Mouse (Mus musculus): ENCODE measurements around the gene Fam222b.

Gene Fam222b

GRCm38 (mm10) chr11:78136132-78136531 is 41.7 kb downstream of the Fam222b start:
- no peak for DNase-seq (ENCODE audit: low spot score)

GRCm38 (mm10) chr11:78137584-78137983 is 43.1 kb downstream of the Fam222b start:
- DNase-seq (ENCODE audit: low spot score) = no peak

DNA sequence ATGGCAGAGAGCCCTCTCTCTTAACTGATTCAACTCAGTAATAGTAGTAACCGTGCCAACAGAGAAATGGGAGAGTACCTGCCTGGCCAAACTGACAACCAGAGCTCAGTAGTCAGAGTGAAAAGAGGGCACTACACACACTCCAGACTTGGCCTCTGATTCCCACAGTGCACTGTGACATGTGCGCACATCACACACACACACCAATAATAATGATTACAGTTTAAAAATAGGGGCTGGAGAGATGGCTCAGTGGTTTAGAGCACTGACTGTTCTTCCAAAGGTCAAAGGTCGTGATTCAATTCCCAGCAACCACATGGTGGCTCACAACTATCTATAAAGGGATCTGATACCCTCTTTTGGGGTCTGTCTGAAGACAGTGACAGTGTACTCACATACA is 43.6 kb downstream of the Fam222b start:
- DNase-seq (ENCODE audit: low spot score) = no peak

DNA sequence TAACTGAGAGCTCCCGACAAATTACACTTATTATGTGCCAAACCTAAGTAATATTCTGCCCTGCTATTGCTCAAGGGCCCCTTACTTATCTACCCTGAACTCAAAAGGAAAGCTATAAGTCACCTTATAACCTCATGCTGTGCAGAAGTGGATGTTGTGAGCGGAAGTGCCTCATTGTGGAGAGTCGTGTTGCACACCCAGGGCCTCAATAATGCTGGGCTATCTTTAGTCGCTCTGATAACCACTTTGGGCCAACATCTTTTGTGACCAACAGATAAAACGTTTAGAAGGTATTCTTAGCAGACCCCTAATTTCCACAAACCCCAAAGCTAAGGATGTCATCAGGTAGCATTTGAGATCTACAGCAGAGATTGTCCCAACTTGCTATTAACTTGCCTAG is 46.2 kb downstream of the Fam222b start:
- DNase-seq (ENCODE audit: low spot score) = no peak

DNA sequence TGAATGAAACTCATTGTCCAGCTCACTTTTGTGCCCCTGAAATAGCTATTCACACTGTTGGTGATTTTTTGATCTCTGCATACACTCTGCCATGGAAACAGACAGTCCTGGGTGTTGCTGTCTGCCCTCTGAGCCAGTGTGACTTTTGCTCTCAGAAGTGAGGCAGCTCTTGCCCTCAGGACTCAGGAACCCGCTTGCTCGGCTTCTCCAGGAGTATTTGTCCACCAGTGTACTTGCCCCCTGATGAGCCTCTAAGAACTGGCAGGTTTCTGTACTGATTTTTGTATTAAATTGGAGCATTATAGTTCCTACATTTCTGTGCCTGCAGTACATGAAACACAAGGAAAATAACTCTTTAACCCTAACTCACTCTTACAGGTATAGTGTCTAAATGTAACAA is 49.1 kb downstream of the Fam222b start:
- no peak for DNase-seq (ENCODE audit: low spot score)

DNA sequence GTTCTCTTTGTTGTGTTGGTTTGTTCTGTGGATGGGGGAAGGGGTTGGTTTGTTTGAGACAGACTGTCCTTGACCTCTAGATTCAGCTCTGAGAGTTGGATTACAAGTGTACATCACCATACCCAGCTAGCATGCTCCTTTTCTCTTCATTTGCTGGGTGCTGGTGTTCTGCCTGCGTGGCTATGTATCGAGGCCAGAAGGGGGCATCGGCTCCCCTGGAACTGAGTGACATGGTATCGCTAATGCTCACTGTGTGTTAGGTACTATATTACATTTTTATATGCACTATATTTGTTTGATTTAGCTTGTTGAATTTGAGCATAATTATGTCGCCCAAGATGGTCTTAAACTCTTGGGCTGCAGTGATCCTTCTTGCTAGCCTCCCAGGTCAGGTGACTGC is 51.7 kb downstream of the Fam222b start:
- DNase-seq (ENCODE audit: low spot score) = no peak

DNA sequence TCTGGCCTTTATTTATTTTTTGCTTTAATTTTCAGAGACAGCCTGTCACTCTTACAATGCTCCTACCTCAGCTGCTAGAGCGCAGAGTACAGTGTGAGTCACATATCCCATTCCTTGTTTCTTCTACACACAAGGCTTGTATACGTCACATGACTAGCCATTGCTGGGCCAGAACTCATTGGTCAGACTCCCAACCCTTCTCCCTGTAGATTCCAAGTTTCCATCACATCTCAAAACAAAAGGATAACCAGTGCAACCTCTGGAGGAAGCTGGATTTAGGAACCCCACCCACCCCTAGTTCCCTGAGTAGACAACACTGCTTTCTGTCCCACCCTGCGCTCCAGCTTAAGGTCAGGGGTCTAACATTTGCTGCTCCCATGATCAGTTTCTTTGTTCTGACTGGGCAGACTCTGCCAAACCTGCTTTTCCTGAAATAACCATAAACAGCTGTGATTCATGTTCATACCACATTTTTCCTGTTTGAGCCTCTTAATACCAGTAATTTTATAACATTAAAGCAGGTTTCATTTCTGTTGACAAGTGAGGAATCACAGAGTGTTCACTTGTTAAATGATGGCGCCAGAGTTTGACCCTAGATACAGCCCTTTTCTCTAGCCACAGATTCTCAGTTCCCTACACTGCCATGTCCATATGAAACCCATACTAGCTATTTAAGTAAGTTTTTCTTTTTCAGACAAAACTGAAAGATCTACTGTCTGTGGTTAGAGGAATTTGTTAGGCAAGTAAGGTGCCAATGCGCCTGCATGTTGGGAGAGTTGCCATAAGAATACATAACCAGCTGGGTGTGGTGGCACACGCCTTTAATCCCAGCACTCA is 52.5 kb downstream of the Fam222b start:
- no peak for DNase-seq (ENCODE audit: low spot score)

DNA sequence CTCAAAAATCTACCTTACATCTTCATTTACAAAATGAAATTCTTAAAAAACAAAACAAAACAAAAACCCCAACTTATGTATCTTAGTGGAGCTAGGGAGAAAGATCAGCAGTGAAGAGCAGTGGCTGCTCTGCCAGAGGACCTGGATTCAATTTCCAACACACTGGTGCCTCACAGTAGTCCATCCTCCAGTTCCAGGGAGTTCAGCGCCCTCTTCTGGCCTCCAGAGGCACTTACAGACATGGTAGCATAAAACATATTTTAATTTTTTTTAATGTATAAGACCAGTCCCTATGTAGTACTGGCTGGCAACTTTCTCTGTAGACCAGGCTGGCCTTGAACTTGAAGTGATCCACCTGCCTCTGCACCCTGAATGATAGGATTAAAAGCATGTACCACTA is 56.7 kb downstream of the Fam222b start:
- peak; percentile 64 for DNase-seq (ENCODE audit: low spot score)

GRCm38 (mm10) chr11:78152299-78153231 is 58.1 kb downstream of the Fam222b start:
- DNase-seq (ENCODE audit: low spot score) = no peak

GRCm38 (mm10) chr11:78153778-78154177 is 59.3 kb downstream of the Fam222b start:
- DNase-seq (ENCODE audit: low spot score) = no peak

GRCm38 (mm10) chr11:78155674-78156073 is 61.2 kb downstream of the Fam222b start:
- no peak for DNase-seq (ENCODE audit: low spot score)

- no peak for DNase-seq (ENCODE audit: low spot score)
Measured at GRCm38 (mm10) chr11:78156156-78156699, 61.8 kb downstream of the Fam222b start.

DNA sequence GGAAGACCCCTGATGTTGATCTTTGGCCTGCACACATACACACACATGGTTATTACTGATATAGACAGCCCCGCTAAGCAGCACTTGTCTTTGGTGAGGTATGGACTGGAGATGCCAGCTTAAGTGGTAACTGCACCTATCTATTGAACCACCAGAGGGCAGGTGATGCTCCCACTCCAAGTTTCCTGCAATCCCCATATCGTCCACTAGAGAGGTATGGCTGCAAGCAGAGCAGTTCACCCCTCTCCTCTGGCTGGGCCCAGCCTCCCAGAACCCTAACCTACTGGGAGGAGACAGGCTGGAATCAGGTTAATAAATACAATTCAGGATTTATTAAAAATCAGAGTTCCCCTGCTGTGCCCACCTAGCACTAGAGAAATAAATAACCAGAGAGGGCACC is 64.6 kb downstream of the Fam222b start:
- peak; percentile 91 for DNase-seq (ENCODE audit: low spot score)

- no peak for DNase-seq (ENCODE audit: low spot score)
Measured at GRCm38 (mm10) chr11:78159557-78159956, 65.1 kb downstream of the Fam222b start.

GRCm38 (mm10) chr11:78160171-78160570 is 65.7 kb downstream of the Fam222b start:
- no peak for DNase-seq (ENCODE audit: low spot score)

- no peak for DNase-seq (ENCODE audit: low spot score)
Measured at GRCm38 (mm10) chr11:78160675-78161074, 66.2 kb downstream of the Fam222b start.

DNA sequence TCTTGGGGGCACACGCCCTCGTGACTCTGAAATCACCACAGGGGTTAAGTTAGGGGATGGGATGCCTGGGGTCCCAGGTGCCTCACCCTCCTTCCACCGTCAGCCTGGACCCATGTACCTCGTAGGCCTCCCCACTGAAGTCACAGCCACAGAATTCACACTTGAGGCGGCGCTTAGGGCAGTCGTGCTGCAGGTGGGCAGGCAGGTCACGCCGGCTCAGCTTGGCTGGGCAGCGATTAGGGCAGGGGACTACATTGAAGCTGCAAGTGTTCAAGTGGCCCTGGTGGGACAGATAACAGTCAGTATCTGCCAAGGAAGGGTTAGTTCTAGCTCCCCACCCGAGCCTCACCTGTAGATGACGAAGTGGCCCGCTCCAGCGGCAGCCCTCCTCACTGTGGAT is 66.7 kb downstream of the Fam222b start:
- DNase-seq (ENCODE audit: low spot score) = no peak

- DNase-seq (ENCODE audit: low spot score) = no peak
Measured at GRCm38 (mm10) chr11:78161968-78162367, 67.5 kb downstream of the Fam222b start.

- DNase-seq (ENCODE audit: low spot score) = no peak
Measured at GRCm38 (mm10) chr11:78162504-78162903, 68.0 kb downstream of the Fam222b start.

DNA sequence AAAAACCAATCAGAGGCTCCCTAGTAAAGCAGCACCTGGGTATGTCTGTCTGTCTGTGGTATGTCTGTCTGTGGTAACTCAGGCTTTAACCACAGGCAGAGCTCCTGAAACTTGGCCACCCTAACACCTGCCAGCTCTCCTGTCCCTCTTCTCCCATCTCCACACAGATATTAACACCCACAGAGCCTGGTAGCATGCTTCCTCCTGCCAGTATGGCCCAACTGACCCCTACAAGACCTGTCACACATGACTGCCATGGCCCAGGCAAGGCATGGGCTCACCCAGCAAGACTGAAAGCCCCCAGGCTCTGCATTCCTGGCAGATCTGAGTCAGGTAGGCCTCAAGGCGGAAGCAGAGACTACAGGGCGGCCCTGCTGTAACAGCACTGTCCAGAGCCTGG is 68.6 kb downstream of the Fam222b start:
- DNase-seq (ENCODE audit: low spot score) = no peak

DNA sequence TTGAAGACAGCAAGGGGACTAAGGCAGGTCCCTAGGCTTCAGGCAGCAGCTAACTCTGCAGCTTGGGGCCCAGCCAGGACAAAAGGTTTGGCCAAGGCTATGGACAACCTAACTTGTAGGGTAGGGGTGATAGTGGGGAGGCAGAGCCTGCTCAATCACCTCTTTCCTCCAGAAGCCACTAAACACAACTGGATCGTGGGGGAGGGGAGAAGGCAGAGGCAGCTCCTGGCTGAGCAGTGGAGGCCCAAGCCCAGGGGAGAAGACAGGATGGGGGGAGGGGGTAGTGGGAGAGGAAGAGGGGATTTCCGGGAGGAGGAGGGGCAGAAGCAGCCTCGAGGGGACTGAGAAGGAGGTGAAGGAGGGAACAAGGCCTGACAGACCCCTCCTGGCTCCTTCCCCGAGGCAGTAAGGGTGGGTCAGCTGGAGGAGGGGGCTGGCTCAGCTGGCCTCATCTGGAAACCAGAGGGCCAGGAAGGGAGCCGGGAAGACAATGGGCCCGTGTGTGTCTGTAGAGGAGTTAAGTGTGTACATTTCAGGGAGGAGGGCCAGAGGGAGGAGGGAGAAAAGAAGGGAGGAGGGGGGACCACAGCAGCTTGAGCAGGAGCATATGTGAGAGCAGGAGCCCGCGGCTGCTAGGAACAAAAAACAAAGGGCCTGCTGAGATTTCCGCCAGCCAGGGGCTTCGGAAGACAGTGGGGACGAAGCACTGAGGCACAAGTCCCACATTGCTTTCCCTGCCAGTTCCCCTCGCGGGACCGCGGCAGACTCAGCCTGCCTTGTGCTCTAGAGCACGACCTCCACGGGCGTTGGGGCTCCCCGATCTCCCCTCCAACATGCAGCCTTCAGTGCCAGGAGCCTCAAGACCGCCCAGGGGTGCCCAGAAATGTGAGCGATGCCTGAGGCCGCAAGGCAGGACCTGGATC is 69.5 kb downstream of the Fam222b start:
- peak; percentile 93 for DNase-seq (ENCODE audit: low spot score)

DNA sequence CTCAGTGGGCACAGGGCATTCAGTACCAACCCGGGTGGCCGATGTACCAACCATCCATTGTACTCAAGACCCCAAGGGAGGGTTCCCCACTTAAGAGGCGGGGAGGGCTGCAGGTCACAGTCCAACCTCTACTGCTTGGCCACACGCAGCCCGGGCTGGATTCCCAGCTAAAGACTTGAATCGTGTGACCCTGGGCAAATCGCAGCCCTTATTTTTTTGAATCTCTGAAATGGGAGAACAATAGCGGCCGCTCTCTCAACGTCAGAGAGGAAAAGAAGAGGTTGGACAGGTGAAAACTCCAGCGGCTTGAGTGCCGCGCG is 70.1 kb downstream of the Fam222b start:
- peak; percentile 51 for DNase-seq (ENCODE audit: low spot score)

Measured in embryo, embryonic 10.5 days (tissue).